Mouse (Mus musculus): ENCODE results near the gene Fgd6. TPM values are rescaled to one million over a fixed set of nuclear protein-coding genes. Genes with fewer than 3 reads are reported as not detected.

Fgd6 gene
- polyA plus RNA-seq, 1 experiment: 7.2 TPM

DNA sequence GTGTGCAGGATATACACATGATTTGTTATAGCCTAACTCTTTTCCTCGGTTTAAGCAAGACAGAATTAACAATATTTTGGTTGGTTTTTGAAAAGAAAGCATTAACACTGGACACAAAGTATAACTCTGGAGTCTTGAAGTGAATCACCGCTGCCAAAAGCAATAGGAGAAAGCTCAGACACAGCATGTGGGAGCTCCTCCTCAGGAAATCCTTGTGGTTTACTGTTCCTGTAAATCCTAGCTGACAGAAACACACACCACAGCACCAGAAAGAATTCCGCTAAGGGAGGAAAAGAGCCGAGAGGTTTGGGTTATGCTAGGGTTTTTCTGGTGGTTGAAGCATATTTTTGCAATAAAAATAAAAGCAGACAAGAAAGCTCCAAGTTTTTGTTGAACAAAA lies 21.6 kb upstream of the Fgd6 start:
- TF ChIP-seq POLR2A (IDR thresholded peaks at IDR 0.05; ENCODE audit: borderline replicate concordance, extremely low read depth, low read depth, low read length): no peak
- Histone ChIP-seq H3K4me1 (ENCODE audit: control insufficient read depth, insufficient read depth, low read length) (peaks cover 3% of the 10 kb centered on the region; the same call in 1 of the 2 replicates), H3K4me3 (replicated peaks; ENCODE audit: extremely low read depth, low read depth, low read length) (no peak overlapping the region)
- no peak for DNase-seq
- WGBS: 40% methylated on average over 4 of the region's 4 CpGs

DNA sequence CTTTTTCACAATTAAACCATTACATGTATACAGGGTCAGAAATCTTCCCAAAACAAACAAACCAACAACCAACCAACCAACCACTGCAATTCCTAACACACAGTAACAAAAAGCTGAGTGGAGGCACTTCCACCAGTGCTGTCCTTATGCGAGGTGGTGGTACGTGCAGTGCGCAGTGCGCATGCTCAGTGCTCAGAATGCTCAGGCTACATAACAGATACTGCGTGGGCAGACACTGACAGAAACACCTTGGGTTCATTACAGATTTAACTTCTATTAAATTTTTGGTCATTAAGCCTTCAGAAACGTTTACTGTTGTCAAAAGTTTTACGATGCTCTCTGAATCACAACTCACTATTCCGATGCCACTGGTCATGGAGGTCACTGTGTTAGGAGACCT lies 18.3 kb upstream of the Fgd6 start:
- DNase-seq: no peak
- Histone ChIP-seq H3K4me1 (ENCODE audit: control insufficient read depth, insufficient read depth, low read length) (no peaks in the 10 kb centered on the region; the same call in 1 of the 2 replicates), H3K4me3 (replicated peaks; ENCODE audit: extremely low read depth, low read depth, low read length) (no peak overlapping the region)
- WGBS: 90% methylated on average over 8 of the region's 8 CpGs
- no peak for TF ChIP-seq POLR2A (IDR thresholded peaks at IDR 0.05; ENCODE audit: borderline replicate concordance, extremely low read depth, low read depth, low read length)
- no peak for TF ChIP-seq CTCF (IDR thresholded peaks at IDR 0.05; ENCODE audit: insufficient read depth, low read length)

DNA sequence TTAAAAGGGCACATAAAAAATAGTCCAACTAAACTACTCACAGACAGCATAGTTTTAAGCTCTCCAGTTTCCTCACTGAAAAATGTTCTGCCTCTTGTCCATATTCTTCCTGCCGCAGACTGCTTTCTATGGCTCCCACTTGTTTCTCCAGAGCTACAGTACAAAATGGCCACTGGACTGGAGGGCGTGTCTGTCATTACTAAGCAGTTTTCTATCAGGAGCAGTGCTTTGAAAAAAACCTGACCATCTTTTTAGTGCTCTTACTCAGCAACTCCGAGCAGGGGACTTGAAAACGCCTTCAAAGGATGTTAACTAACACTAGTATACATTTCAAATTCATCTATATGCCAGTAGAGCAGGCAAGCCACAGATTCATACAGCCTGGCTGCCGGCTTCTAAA lies 15.2 kb upstream of the Fgd6 start:
- TF ChIP-seq CTCF (IDR thresholded peaks at IDR 0.05; ENCODE audit: insufficient read depth, low read length) (no peak), POLR2A (IDR thresholded peaks at IDR 0.05; ENCODE audit: borderline replicate concordance, extremely low read depth, low read depth, low read length) (no peak)
- no peaks in the 10 kb centered on the region; the same call in 1 of the 2 replicates for H3K4me1 ChIP-seq (ENCODE audit: control insufficient read depth, insufficient read depth, low read length)
- no peak for DNase-seq
- no peak overlapping the region for H3K4me3 ChIP-seq (replicated peaks; ENCODE audit: extremely low read depth, low read depth, low read length)
- WGBS: 63% methylated on average over 5 of the region's 5 CpGs

DNA sequence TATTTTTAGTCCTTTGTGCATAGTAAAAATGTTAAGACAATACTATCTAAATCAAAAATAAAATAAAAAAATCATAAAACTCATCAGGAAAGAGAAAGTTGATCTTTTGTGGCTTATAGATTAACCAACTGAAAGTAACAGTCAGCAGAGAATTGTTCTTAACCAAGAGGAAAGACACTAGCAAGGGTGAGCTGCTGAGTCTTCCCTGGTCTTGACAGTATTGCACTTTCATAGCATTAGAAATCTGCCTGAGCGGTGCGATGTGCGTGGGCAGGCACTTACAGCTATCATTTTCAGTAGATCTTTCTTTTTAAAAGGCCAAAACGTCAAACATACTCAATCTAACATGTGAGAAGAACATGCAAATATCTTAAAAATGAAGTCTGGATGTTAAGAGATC lies 14.7 kb upstream of the Fgd6 start:
- 84% methylated on average over 4 of the region's 4 CpGs for WGBS
- H3K4me1 ChIP-seq (ENCODE audit: control insufficient read depth, insufficient read depth, low read length): no peaks in the 10 kb centered on the region; the same call in 1 of the 2 replicates
- no peak for TF ChIP-seq POLR2A (IDR thresholded peaks at IDR 0.05; ENCODE audit: borderline replicate concordance, extremely low read depth, low read depth, low read length)
- TF ChIP-seq CTCF (IDR thresholded peaks at IDR 0.05; ENCODE audit: insufficient read depth, low read length): no peak
- no peak for DNase-seq
- no peak overlapping the region for H3K4me3 ChIP-seq (replicated peaks; ENCODE audit: extremely low read depth, low read depth, low read length)

DNA sequence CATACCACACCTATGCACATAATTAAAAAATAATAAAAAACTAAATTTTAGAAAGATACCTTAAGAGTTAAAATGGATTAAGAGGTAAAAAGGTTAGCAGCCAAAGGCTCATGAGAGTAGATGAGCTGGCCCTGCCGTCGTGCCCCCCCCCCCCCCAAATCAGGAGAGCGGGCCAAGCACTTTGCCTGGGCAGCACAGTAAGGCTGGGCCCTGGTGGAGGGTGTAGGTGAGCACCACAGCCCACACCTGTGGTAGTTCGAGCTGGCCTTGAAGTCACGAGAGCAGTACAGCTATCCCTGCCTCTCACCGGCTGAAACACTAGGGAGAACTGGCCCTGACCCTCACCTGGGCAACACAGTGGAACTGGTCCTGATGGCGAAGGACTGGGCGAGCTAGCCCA lies 10.7 kb upstream of the Fgd6 start:
- Histone ChIP-seq H3K4me3 (replicated peaks; ENCODE audit: extremely low read depth, low read depth, low read length) (no peak overlapping the region), H3K4me1 (ENCODE audit: control insufficient read depth, insufficient read depth, low read length) (no peaks in the 10 kb centered on the region; the same call in 1 of the 2 replicates)
- TF ChIP-seq POLR2A (IDR thresholded peaks at IDR 0.05; ENCODE audit: borderline replicate concordance, extremely low read depth, low read depth, low read length) (no peak), CTCF (IDR thresholded peaks at IDR 0.05; ENCODE audit: insufficient read depth, low read length) (no peak)
- DNase-seq: no peak
- 90% methylated on average over 8 of the region's 8 CpGs for WGBS

DNA sequence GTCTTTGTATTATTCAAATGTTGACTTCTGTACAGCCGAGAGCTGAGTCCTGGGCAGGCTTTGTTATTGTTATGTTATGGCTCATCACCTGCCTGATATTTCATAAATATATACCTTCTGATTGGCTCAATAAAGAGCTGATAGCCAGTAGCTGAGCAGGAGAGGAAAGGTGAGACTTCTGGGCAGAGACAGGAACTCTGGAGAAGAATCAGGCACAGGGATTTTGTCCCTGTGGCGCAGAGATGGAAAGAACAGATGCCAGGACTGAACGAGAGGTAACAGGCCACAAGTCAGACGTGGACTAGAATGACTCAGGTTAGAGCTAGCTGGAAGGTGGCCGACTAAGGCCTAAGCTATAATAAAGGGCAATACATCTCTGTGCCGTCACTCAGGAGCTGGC lies 7.3 kb upstream of the Fgd6 start:
- WGBS: 81% methylated on average over 6 of the region's 6 CpGs
- Histone ChIP-seq H3K4me1 (ENCODE audit: control insufficient read depth, insufficient read depth, low read length) (no peaks in the 10 kb centered on the region), H3K4me3 (replicated peaks; ENCODE audit: extremely low read depth, low read depth, low read length) (no peak overlapping the region)
- TF ChIP-seq CTCF (IDR thresholded peaks at IDR 0.05; ENCODE audit: insufficient read depth, low read length) (no peak), POLR2A (IDR thresholded peaks at IDR 0.05; ENCODE audit: borderline replicate concordance, extremely low read depth, low read depth, low read length) (no peak)
- no peak for DNase-seq

DNA sequence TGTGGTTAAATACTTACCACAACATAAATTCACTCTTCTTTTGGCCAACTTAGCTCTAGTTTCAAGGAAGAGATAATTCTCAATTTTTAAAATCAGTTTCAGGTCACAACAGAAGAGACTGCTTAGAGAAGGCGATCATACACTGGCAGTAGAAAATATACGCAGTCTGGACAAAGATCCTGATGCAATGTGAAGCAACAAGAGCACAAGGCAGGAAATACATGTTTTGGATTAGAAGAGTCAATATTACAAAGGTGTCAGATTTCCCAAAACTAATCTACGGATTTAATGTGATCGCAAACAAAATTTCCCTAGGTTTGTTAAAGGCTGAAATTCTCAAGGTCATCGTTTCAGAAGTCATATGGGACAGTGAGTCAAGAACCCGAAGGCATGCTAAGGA lies 4.6 kb upstream of the Fgd6 start:
- no peak for TF ChIP-seq POLR2A (IDR thresholded peaks at IDR 0.05; ENCODE audit: borderline replicate concordance, extremely low read depth, low read depth, low read length)
- no peak for TF ChIP-seq CTCF (IDR thresholded peaks at IDR 0.05; ENCODE audit: insufficient read depth, low read length)
- DNase-seq: no peak
- 87% methylated on average over 6 of the region's 6 CpGs for WGBS
- Histone ChIP-seq H3K4me1 (ENCODE audit: control insufficient read depth, insufficient read depth, low read length) (no peaks in the 10 kb centered on the region; the same call in 1 of the 2 replicates), H3K4me3 (replicated peaks; ENCODE audit: extremely low read depth, low read depth, low read length) (no peak overlapping the region)

DNA sequence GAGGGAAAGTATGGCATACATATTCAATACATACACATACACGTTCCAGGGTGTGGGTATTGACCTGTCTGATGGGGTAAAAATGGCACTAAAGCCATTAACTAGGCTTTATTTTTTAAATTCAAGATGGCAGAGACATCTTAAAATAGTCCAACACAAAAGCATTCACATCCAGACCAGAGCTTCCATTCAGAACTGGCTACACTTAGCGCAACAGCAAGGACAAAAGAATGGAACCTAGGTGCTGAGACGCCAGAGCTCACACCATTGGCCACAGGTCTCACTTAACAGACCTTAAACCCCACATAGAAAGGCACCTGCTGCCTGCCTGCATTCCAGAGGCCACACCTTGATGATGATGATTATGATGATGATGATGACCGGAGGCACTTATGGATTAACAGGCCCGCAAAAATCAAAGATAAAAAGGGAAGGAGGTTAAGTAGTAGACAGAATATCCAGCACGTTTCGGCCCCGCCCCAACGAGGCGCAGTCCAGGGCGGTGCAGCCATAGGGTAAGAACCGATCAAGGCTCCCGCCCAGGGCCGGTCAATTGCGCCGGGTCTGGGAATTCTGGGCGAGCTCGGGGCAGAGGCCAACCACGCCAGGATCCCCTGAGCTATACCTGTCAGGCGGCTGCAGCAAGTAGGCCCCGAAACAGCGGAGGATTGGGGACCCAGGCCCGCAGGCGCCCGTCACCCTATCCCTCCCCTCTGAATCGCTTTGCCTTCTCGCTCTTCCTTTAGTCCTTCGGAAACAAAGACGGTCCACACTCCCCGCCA lies 734 bp upstream of the Fgd6 start:
- Histone ChIP-seq H3K4me3 (replicated peaks; ENCODE audit: extremely low read depth, low read depth, low read length) (peak overlapping the region; percentile 77), H3K4me1 (ENCODE audit: control insufficient read depth, insufficient read depth, low read length) (no peaks in the 10 kb centered on the region; the same call in none of the 2 replicates)
- DNase-seq: no peak
- WGBS: 1% methylated on average over 30 of the region's 30 CpGs
- no peak for TF ChIP-seq CTCF (IDR thresholded peaks at IDR 0.05; ENCODE audit: insufficient read depth, low read length)
- TF ChIP-seq POLR2A (IDR thresholded peaks at IDR 0.05; ENCODE audit: borderline replicate concordance, extremely low read depth, low read depth, low read length): no peak

DNA sequence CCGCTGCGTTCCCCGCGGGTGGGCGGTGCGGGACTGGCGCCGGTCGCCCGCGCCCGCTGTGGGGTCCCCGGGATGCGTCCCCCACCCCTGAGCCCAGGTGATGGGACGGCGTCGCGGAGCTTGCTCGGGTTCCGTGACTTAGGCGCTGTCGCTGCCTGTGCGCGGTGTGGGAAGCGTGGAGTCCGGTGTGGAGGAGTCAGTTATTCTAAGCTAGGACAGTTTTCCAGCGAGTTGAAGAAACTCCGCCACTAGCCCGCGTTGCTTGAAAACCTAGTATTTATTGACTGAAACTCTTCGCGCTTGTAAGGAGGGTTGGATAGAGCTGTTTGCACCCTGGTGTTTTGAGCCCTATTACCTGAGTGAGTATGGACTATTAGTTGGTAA lies 566 bp downstream of the Fgd6 start:
- no peak for DNase-seq
- H3K4me1 ChIP-seq (ENCODE audit: control insufficient read depth, insufficient read depth, low read length): no peaks in the 10 kb centered on the region; the same call in none of the 2 replicates
- peak overlapping the region; percentile 87 for H3K4me3 ChIP-seq (replicated peaks; ENCODE audit: extremely low read depth, low read depth, low read length)
- TF ChIP-seq POLR2A (IDR thresholded peaks at IDR 0.05; ENCODE audit: borderline replicate concordance, extremely low read depth, low read depth, low read length) (no peak), CTCF (IDR thresholded peaks at IDR 0.05; ENCODE audit: insufficient read depth, low read length) (no peak)
- WGBS: under 1% methylated on average over 32 of the region's 32 CpGs

DNA sequence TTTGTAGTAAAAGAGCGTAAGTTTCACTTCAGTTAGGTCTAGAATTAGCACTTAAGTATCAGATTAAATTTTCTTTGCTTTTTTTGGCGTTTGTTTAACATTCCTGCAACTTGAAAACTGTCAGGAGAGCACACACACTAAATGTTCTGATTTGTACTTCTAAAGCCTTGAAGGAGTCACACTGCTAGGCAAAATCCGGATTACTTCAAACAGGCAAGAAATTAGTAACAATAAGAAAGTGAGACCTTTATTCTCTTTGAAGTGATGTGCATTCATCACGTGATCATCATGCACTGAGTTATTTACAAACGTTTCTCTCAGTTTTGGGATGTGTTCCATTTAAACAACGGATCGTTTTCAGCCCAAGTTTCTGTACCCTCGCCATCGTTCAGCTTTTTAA lies 1.4 kb downstream of the Fgd6 start:
- H3K4me3 ChIP-seq (replicated peaks; ENCODE audit: extremely low read depth, low read depth, low read length): peak overlapping the region; percentile 27
- no peaks in the 10 kb centered on the region; the same call in none of the 2 replicates for H3K4me1 ChIP-seq (ENCODE audit: control insufficient read depth, insufficient read depth, low read length)
- 22% methylated on average over 9 of the region's 9 CpGs for WGBS
- no peak for DNase-seq
- TF ChIP-seq CTCF (IDR thresholded peaks at IDR 0.05; ENCODE audit: insufficient read depth, low read length) (no peak), POLR2A (IDR thresholded peaks at IDR 0.05; ENCODE audit: borderline replicate concordance, extremely low read depth, low read depth, low read length) (no peak)
